Mouse (Mus musculus) retina, embryonic 14.5 days (tissue): Measurements from ENCODE around the gene Ces5a.
"Not testable (repeated sequence)": the region's sequence is repeated elsewhere in the genome, so short reads cannot be mapped to it uniquely, and the experiment has no call there.

ENCODE experiments used
- DNase-seq: peaks from one replicate; pipeline ENCODE4 v3.0.0-alpha.2; 2015; ENCODE audit warnings: low spot score

Ces5a gene

GRCm38 (mm10) chr8:93535730-93536129 lies at the start of gene Ces5a:
Ces5a (minus strand) TSS chr8:93535830.
- DNase-seq: no peak

- no peak for DNase-seq
Measured at GRCm38 (mm10) chr8:93572841-93573240, 37.2 kb upstream of the Ces5a start.

- peak; percentile 22 for DNase-seq
Measured at GRCm38 (mm10) chr8:93572095-93572501, 36.5 kb upstream of the Ces5a start.

DNA sequence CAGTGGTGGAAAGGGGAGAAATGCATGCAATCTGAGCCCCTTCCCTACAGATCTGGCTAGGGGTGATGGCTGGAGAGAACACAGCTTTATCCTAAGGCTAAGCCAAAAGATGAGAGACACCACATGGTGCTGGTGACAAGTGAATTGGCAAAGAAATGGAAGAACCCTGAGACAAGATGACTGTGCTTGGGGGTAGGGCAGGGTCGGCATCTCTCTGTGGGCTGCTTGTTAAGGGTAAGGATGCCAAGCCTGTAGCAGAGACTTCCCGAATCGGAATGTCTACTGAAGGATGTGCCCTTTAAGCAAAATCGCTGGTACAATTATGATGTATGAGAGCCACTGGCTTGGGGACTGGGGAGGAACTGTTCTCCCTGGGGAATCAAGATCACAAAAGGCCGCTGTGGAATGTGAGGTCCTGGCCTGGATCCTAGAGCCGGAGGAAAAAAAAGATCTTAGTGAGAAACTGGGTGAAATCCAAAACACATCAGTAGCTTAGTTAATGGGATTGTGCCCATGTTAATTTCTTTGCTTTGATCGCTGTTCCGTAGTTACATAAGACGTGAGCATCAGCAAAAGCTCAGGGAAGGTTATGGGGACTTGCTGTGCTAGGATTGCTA lies 35.8 kb upstream of the Ces5a start:
- peak; percentile 45 for DNase-seq

GRCm38 (mm10) chr8:93570186-93570530 lies 34.5 kb upstream of the Ces5a start:
- peak; percentile 3 for DNase-seq

DNA sequence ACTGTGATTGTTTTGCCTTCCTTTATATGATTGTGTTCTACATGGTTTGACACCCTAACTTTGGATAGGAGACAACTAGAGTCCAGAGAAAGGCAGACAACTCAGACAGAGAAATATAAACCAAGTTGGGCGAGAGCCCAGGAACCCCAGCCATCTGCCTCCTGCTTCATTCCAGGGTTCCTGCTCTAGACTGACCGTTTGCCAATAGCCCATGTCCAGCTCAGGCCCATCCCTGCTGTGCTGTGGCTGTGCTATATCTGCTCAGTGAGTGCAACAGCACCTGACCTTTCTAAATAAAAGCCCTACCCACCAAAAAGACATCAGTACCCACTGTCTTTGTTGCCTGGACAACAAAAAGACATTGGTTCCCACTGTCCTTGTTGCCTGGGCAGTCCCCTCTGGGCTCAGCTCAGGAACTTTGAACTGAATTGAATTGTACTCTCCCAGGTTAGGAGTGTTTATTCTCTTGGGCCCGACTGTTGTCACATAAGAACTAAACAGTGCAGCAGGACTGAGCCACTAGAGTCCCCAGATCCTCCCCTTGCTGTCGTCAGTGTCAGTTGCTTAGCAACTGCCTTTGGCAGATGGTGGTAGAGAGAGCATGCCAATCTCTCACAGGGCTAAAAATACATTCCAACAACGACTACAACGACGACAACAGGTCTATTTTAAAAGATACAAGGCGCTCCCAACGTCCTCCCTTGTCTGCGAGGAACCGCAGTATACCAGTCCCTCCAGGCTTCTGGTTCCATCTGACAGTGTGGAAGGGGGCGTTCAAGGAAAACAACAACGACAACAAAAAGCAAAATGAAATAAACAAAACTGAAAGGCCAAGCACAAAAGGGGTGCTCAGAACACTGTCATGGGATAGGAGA lies 33.9 kb upstream of the Ces5a start:
- peak; percentile 49 for DNase-seq

DNA sequence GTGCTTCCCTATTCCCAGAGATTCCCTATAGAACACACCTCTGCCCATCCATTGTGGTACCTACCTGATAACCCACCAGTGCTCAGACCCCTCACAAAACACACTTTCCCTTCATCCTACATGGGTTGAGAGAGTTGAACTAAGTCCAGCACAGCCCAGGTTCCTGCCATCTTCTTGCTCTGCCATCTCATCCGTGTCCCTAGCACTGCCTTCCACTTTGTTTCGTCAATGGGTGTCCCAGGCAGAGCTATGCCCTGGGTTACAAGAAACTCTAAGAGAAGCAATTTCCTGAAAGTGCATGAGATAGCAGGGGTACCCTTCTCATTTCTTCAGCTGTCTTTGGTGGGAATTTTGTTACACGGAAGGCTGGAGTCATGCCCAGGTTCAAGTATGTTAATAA lies 33.0 kb upstream of the Ces5a start:
- no peak for DNase-seq

DNA sequence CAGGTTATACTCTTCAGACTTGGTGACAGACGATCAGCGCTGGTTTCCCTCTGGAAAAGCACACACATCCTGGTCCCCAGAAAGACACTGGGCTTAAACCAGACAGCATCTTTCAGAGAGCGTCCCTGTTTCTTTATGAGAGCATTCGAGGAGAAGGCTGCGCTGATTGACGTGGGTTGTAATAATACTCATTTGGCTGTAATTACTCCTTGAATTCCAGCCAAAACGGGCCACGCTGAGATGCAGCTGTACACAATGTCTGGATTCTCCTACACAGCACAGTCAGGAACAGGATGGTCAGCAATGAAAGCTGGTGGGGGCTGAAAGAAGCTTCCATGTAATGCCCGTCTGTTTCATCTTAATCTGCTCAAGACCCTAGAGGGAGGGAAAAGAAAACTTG lies 31.5 kb upstream of the Ces5a start:
- no peak for DNase-seq

GRCm38 (mm10) chr8:93564634-93565033 lies 29.0 kb upstream of the Ces5a start:
- DNase-seq: no peak

- DNase-seq: no peak
Measured at GRCm38 (mm10) chr8:93563551-93563950, 27.9 kb upstream of the Ces5a start.

DNA sequence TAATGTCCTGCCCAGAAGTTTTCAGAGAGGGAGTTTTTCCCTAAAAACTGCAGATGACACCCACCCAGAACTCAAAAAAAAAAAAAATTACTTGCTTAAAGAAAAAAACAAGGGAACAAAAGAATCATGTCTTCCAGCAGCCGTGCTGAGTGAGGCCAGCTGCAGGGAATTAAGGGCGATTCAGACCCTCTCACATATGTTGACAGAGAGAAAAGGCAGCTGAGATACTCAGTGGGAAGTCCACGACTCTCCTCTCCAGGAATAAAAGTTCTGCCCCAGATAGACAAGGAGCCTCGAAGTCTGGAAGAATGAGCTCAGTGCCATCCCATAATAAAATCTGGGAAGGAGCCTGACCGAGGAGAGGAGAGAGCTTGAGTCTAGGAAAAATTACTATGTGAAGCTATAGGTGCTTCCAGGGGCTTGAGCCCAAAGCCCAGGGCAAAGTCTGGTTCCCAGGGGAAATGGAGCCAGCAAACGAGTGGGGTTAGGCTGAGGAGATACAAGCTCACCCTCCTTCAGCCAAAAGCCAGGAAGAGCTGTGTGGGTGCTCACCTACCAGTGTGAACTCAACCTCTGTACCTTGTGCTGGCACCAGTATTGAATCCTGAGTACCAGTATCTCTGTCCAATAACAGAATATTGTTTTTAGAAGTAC lies 27.1 kb upstream of the Ces5a start:
- no peak for DNase-seq

DNA sequence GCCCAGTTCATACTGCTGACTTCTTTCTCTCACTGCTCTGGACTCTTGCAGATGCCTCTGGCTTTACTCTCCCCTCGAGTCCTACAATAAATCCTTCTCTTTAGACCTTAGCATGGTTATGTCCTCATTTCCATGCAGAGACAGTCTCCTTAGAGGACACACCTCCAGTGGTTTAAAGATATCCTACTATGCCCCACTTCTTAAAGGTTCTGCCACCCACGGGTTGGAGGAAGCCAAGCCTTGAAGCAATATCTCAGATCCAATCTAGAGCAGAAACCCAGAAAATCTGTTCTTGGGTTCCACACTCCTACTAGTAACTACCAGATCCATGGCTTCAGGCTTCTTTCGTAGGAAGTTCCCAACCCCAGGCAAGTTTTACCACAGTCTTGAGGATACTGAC lies 25.6 kb upstream of the Ces5a start:
- no peak for DNase-seq

- no peak for DNase-seq
Measured at GRCm38 (mm10) chr8:93559696-93560095, 24.1 kb upstream of the Ces5a start.

DNA sequence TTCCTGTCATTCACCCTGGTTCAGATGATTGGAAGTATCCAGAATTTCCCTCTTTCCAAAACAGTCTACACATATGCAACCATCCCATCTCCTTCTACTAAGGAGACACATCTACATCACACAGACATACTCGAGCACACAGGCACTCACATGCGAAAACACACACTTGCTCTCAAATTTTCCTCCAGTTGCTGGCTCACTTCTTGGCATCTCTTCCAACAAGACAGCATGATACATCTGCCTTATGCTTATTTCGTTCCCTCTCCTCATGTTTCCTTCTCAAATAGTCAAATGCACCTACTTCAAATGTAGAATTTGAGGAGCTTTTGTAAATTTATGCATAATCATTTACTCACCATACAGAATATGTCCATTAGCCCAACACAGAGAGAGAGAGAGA lies 33.0 kb downstream of the Ces5a start:
- DNase-seq: no peak

DNA sequence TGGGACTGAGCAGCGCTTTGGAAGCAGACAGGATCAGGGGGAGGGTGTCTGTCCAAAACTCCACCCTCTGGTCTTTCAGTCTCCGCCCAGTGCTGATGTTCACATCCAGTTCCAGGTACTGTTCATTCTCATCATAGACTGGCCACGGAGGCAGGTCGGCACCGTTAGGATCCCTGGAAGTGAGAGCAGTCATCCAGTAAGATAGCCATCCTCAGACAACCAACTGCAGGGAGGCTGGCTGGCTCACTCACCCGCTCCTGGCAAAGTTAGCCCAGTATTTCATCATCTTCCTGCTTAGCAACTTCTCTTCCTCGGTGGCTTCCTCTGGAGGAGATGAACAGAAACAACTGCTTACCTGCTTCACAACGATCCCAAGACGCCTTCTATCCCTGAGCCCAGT lies 36.2 kb downstream of the Ces5a start:
- DNase-seq: no peak

GRCm38 (mm10) chr8:93495330-93495729 lies 40.3 kb downstream of the Ces5a start:
- DNase-seq: peak; percentile 81

- DNase-seq: peak; percentile 35
Measured at GRCm38 (mm10) chr8:93488743-93489142, 46.9 kb downstream of the Ces5a start.

GRCm38 (mm10) chr8:93478211-93478610 lies 57.4 kb downstream of the Ces5a start:
- DNase-seq: no peak

DNA sequence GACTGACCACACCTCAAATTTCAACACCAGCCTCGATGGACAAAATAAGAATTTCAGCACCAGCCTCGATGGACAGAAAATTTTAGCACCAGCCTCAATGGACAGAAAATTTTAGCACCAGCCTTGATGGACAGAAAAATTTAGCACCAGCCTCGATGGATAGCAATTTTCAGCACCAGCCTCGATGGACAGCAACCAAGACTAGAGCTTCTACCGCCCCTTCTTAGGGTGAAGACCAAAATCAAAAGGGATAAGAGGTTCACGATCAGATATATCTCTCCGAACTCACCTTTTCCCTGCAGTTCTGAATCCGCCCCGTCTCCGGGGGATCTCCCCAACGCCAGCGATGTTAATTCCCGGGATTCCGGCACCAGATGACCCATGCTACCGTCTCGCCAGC lies 65.9 kb downstream of the Ces5a start:
- not testable (repeated sequence) for DNase-seq

DNA sequence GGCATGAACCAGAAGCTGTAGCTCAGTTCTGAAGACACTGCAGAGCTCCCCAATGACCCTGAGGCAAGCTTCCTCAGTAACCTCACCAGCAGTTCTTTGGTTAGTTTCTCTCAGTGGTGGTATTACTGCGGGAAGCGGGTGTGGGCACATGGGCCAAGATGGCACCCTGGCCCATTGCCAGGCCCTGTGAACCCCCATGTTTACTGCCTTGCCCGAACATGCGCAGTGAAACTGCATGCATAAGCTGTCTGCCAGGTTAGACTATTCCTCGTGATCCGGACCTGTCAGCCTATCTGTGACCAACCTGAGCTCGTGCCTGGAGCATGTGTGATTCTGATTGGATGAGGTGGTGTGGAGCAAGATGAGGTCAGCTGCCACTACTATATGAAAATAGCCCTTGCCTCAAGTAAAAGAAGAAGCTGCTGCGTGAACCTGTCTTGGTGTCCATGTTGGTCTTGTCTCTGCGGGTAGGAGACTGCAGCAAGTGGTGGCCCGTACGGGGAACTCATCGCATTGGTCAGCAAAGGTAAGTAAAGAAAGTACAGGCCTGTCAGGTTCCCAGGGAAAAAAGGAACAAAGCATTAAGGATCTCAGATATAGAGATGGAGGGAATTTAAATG lies 81.3 kb downstream of the Ces5a start:
- no peak for DNase-seq
